Mouse (Mus musculus) left cerebral cortex, adult 8-10 months (tissue): Measurements from ENCODE around the gene Thsd7b. TPM values are rescaled to one million over a fixed set of nuclear protein-coding genes. Genes with fewer than 3 reads are reported as not detected.

Experiments
- DNase-seq, 2 experiments: peaks; one replicate each; pipeline ENCODE4 v3.0.0; 2022; ENCODE audit warnings: low spot score in 2 of 2
- total RNA-seq, 4 experiments: library from RNA; stranded (reverse); gene quantifications; 2 replicates each; pipeline ENCODE4 v1.2.4; 2022

Gene Thsd7b
- total RNA-seq, 4 experiments from 2014 or later, result 7.2 to 8.1 (median 7.6) TPM

GRCm38 (mm10) chr1:129516379-129516778, 243.3 kb downstream of the Thsd7b start:
- DNase-seq, result no peak

- DNase-seq, result no peak
Observed at GRCm38 (mm10) chr1:129519751-129520150, 246.6 kb downstream of the Thsd7b start.

GRCm38 (mm10) chr1:129526967-129527366, 253.9 kb downstream of the Thsd7b start:
- no peak for DNase-seq

- DNase-seq, result no peak
Observed at GRCm38 (mm10) chr1:129532206-129532605, 259.1 kb downstream of the Thsd7b start.

- DNase-seq, result no peak
Observed at GRCm38 (mm10) chr1:129538508-129538907, 265.4 kb downstream of the Thsd7b start.

GRCm38 (mm10) chr1:129538970-129539369, 265.9 kb downstream of the Thsd7b start:
- no peak for DNase-seq

- DNase-seq, result no peak
Observed at GRCm38 (mm10) chr1:129540751-129541150, 267.6 kb downstream of the Thsd7b start.

GRCm38 (mm10) chr1:129542563-129543146, 269.6 kb downstream of the Thsd7b start:
- no peak for DNase-seq

GRCm38 (mm10) chr1:129543169-129543568, 270.1 kb downstream of the Thsd7b start:
- DNase-seq, result no peak

- no peak for DNase-seq
Observed at GRCm38 (mm10) chr1:129558054-129558453, 285.0 kb downstream of the Thsd7b start.

GRCm38 (mm10) chr1:129559137-129559536, 286.0 kb downstream of the Thsd7b start:
- DNase-seq, result no peak

GRCm38 (mm10) chr1:129559812-129560211, 286.7 kb downstream of the Thsd7b start:
- DNase-seq, result no peak

GRCm38 (mm10) chr1:129562707-129563106, 289.6 kb downstream of the Thsd7b start:
- no peak for DNase-seq

- no peak for DNase-seq
Observed at GRCm38 (mm10) chr1:129570522-129570921, 297.4 kb downstream of the Thsd7b start.

- DNase-seq, result no peak
Observed at GRCm38 (mm10) chr1:129579955-129580354, 306.9 kb downstream of the Thsd7b start.

GRCm38 (mm10) chr1:129586635-129587034, 313.5 kb downstream of the Thsd7b start:
- DNase-seq, result no peak

GRCm38 (mm10) chr1:129589366-129590002, 316.4 kb downstream of the Thsd7b start:
- no peak for DNase-seq

GRCm38 (mm10) chr1:129595447-129595846, 322.3 kb downstream of the Thsd7b start:
- no peak for DNase-seq

- no peak for DNase-seq
Observed at GRCm38 (mm10) chr1:129600933-129601332, 327.8 kb downstream of the Thsd7b start.

- DNase-seq, result peak in 1 of 2 experiments; percentile 36
Observed at GRCm38 (mm10) chr1:129602284-129602683, 329.2 kb downstream of the Thsd7b start.

GRCm38 (mm10) chr1:129608395-129608794, 335.3 kb downstream of the Thsd7b start:
- DNase-seq, result no peak

- DNase-seq, result no peak
Observed at GRCm38 (mm10) chr1:129616080-129616479, 343.0 kb downstream of the Thsd7b start.
